Mouse (Mus musculus) Patski (cell line): ENCODE results near the gene Uso1. TPM values are rescaled to one million over a fixed set of nuclear protein-coding genes. Genes with fewer than 3 reads are reported as not detected.

Experiments
- ATAC-seq: fragments of 100-300 bp; one replicate; pipeline ENCODE4 v1.8.0; 2021
- CTCF ChIA-PET: fragments of 350-600 bp; sonication (Branson Sonifier 250); formaldehyde crosslinking; loops from one replicate; lab custom pipeline; 2022; ENCODE audit warnings: inconsistent platforms; lab: Charles Lee
- POLR2A ChIA-PET: fragments of 350-600 bp; sonication (Branson Sonifier 250); formaldehyde crosslinking; loops from one replicate; lab custom pipeline; 2022; ENCODE audit warnings: antibody characterized with exemption, inconsistent platforms; lab: Charles Lee
- DNase-seq: peaks from one replicate; pipeline ENCODE4 v3.0.0-alpha.2; 2011; ENCODE audit warnings: low read depth, low spot score
- H3K27me3 ChIP-seq: fragments of 371-371 bp; one replicate; pipeline ENCODE4 v1.5.1; 2021
- CTCF ChIP-seq: fragments of 100-300 bp; IDR thresholded peaks from one replicate; pipeline ENCODE4 v1.5.1; 2021
- in situ Hi-C: fragments of 300-500 bp; cut with MboI; formaldehyde crosslinking; loops from 3 replicates; pipeline ENCODE4 v1.11.1; 2018; ENCODE audit warnings: low pct_unique_long_range_greater_than_20kb, mixed read lengths
- polyA plus RNA-seq: library from polyadenylated mRNA; unstranded; gene quantifications from one replicate; pipeline ENCODE4 v1.2.3, GENCODE M21; 2021

The Uso1 gene
- polyA plus RNA-seq, 1 experiment from 2014 or later: 96.2 TPM

GRCm38 (mm10) chr5:92210205-92210604 is 72.5 kb downstream of the Uso1 start:
- ChIA-PET POLR2A (no interaction called here), CTCF (interaction anchor here (1.4 kb wide), 1 partner anchor 8 kb away, joined by 3 read pairs; no protein-coding TSS in a partner anchor)
- TF ChIP-seq CTCF: no peak
- no peaks in the 10 kb centered on the region for H3K27me3 ChIP-seq
- ATAC-seq: no peak
- DNase-seq: no peak
- in situ Hi-C loops: no loop called here

DNA sequence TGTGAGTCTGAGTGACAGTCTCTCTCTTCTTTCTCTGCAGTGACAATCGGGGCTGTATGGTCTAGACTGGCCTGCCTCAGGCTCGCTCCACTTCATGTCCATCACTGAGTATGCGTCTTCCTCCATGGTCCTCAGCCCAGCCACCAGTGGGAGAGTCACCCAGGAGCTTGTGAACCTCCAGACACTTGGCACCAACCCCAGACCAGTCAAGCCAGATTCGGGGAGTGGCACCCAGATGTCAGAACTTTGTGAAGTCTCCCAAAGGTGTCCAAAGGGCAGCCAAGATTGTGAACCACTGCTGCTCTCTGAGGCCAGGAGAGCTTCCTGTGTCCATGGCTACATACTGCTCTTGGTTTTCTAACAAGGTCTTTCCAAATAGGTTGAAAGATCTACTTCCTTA is 74.5 kb downstream of the Uso1 start:
- DNase-seq (no peak), ATAC-seq (no peak)
- CTCF ChIA-PET: no interaction called here
- H3K27me3 ChIP-seq: no peaks in the 10 kb centered on the region
- POLR2A ChIA-PET: no interaction called here
- no peak for TF ChIP-seq CTCF
- in situ Hi-C loops: no loop called here

GRCm38 (mm10) chr5:92215308-92215707 is 77.6 kb downstream of the Uso1 start, which contains the start of gene U90926:
U90926 (minus strand) TSS chr5:92215408.
- no peak for TF ChIP-seq CTCF

DNA sequence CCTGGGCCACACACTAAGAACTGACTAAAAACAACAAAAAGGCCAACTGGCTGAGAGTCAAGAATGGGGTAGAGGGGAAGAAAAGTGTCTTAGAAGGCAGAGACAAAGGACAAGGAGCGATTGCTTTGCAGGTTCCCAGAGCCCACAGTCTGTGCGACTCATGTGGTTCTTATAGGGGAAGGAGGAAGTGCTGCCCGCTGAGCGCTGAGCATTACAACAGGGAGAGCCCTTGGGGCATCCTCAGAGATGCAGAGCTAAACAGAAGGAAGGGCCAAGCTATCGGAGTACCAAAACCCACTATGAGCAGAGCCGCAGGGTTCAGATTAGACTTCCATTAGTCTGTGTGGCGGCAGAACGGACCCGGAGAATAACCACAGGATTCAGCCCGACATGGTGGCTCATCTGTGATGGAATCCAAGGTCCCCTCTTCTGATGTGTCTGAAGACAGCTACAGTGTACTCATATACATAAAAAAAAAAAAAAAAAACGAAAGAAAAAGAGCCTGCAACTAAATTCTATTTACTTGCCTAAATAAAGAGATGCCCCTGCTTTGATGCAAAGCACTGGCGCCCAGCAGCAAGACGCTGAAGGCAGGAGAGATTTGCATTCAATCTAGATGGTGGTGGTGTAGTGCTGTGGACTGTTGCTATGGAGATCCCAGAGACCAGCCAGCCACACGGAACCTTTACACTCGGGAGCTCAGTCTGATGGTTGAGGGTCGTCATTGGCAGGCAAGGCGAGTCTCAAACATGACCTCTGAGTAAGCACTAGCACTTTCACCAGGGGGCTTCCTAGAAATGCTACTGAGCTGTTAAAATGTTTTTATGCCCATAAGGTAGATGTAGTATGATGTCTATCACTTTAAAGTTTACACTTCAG is 81.4 kb downstream of the Uso1 start:
- DNase-seq (no peak), ATAC-seq (no peak)
- ChIA-PET CTCF (interaction anchor here (1.2 to 3.5 kb wide), 7 partner anchors 9 to 70 kb away, joined by 3 to 15 read pairs (median 5); no protein-coding TSS in a partner anchor), POLR2A (no interaction called here)
- no peaks in the 10 kb centered on the region for H3K27me3 ChIP-seq
- in situ Hi-C loops: no loop called here
- no peak for TF ChIP-seq CTCF

More at GRCm38 (mm10) chr5:92215308-92215707, 77.6 kb downstream of the Uso1 start, which contains the start of gene U90926:
- in situ Hi-C loops: no loop called here
- no peaks in the 10 kb centered on the region for H3K27me3 ChIP-seq
- POLR2A ChIA-PET: no interaction called here
- DNase-seq (no peak), ATAC-seq (no peak)
- CTCF ChIA-PET: interaction anchor here (0.8 kb wide), 1 partner anchor 9 kb away, joined by 3 read pairs; no protein-coding TSS in a partner anchor

- DNase-seq (peak; percentile 88), ATAC-seq (peak; percentile 97)
- ChIA-PET POLR2A (interaction anchor here (0.6 to 0.9 kb wide), 2 partner anchors 14 to 1340 kb away, joined by 3 read pairs; no protein-coding TSS in a partner anchor), CTCF (interaction anchor here (1.2 to 3.5 kb wide), 8 partner anchors 9 to 206 kb away, joined by 3 to 15 read pairs (median 4); no protein-coding TSS in a partner anchor)
- no peak for TF ChIP-seq CTCF
- in situ Hi-C loops: no loop called here
- no peaks in the 10 kb centered on the region for H3K27me3 ChIP-seq
Measured at GRCm38 (mm10) chr5:92219826-92220225, 82.1 kb downstream of the Uso1 start.

DNA sequence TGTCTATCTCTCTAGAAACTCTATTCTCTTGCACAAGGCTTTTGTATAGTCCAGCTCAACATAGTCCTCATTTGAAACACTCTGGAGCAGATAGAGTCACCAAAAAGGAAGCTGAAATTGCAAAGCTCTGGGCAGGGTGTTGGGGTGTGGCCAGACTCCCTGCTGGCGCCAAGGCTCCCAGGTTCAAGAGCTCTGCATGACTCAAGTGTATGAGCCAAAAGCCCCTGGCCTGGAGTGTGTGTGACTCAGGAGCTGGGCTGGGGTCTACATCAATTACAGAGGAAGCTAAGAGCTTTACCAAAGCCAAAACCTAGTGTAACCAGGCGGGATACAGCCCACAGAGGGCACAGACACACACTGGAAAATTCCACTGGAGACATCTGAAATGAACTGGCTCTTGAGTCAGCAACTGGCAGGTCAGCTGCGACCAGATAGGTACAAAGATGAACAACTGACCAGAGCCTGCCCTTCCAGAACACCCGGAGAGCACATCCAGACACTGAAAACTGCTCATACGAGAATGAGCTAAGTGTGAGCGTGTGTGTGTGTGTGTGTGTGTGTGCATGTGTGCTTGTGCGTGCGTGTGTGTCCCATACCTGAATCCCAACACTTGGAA is 82.7 kb downstream of the Uso1 start:
- TF ChIP-seq CTCF: no peak
- ATAC-seq (peak; percentile 81), DNase-seq (peak; percentile 81)
- no peaks in the 10 kb centered on the region for H3K27me3 ChIP-seq
- ChIA-PET CTCF (interaction anchor here (1.2 to 3.5 kb wide), 8 partner anchors 8 to 206 kb away, joined by 3 to 15 read pairs (median 4); no protein-coding TSS in a partner anchor), POLR2A (interaction anchor here (0.6 to 1.0 kb wide), 3 partner anchors 13 to 1341 kb away, joined by 3 read pairs; no protein-coding TSS in a partner anchor)
- in situ Hi-C loops: no loop called here

GRCm38 (mm10) chr5:92227782-92228181 is 90.0 kb downstream of the Uso1 start:
- POLR2A ChIA-PET: interaction anchor here (1.6 kb wide), 1 partner anchor 11 kb away, joined by 4 read pairs; no protein-coding TSS in a partner anchor
- no peak for ATAC-seq
- CTCF ChIA-PET: interaction anchor here (0.8 to 1.9 kb wide), 4 partner anchors 8 to 76 kb away, joined by 3 to 6 read pairs (median 4); no protein-coding TSS in a partner anchor
- no peaks in the 10 kb centered on the region for H3K27me3 ChIP-seq
- TF ChIP-seq CTCF: no peak
- DNase-seq: no peak
- in situ Hi-C loops: loop anchor here (25.0 kb wide), 1 partner anchor 715 kb away; the partner anchor contains the start of gene Parm1

- ATAC-seq: no peak
- no peak for DNase-seq
- TF ChIP-seq CTCF: no peak
- no peaks in the 10 kb centered on the region for H3K27me3 ChIP-seq
- ChIA-PET CTCF (interaction anchor here (1.2 kb wide), 1 partner anchor 9 kb away, joined by 6 read pairs; no protein-coding TSS in a partner anchor), POLR2A (interaction anchor here (0.6 to 0.7 kb wide), 2 partner anchors 59 to 155 kb away, joined by 3 to 5 read pairs; no protein-coding TSS in a partner anchor)
- in situ Hi-C loops: loop anchor here (25.0 kb wide), 1 partner anchor 716 kb away; the partner anchor contains the start of gene Parm1
Measured at GRCm38 (mm10) chr5:92228776-92229175, 91.0 kb downstream of the Uso1 start.

DNA sequence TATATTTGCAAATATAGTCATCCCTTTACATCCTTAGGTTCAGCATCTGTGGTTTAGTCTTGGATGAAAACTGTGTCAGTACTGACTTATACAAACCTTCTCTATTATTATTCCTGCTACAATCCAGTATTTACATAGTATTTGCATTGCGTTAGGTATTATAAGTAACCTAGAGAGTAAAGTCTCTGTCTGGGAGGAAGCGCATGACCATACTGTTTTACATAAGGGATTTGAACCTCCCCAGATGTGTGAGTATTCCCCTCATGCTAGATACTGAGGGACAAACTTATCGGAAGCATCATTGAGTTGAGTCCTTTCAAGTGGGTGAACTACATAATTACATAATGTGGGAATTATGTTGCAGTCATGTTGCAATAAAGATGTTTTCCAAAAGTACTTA is 91.8 kb downstream of the Uso1 start:
- ChIA-PET POLR2A (no interaction called here), CTCF (interaction anchor here (0.8 kb wide), 1 partner anchor 9 kb away, joined by 5 read pairs; no protein-coding TSS in a partner anchor)
- ATAC-seq: no peak
- no peak for TF ChIP-seq CTCF
- no peak for DNase-seq
- in situ Hi-C loops: loop anchor here (25.0 kb wide), 1 partner anchor 717 kb away; the partner anchor contains the start of gene Parm1
- H3K27me3 ChIP-seq: no peaks in the 10 kb centered on the region
